Mouse (Mus musculus) heart, embryonic 11.5 days (tissue): ENCODE data around the gene Fzd2. TPM values are rescaled to one million over a fixed set of nuclear protein-coding genes. Genes with fewer than 3 reads are reported as not detected.

Experiments used
- ATAC-seq: fragments of 200-750 bp; cut with Nextera tagmentation; replicated peaks from 2 replicates; pipeline ENCODE4 v1.8.0; 2017; ENCODE audit warnings: moderate library complexity; ENCODE audit not compliant: insufficient number of reproducible peaks, low FRiP score, low TSS enrichment
- H3K27ac ChIP-seq: fragments of 300-500 bp; sonication (generic); 2 replicates; pipeline ENCODE4 v1.5.1; 2014; ENCODE audit warnings: mild to moderate bottlenecking, low read depth, low read length
- H3K27me3 ChIP-seq: fragments of 300-500 bp; sonication (generic); 2 replicates; pipeline ENCODE4 v1.6.1; 2014; ENCODE audit warnings: mild to moderate bottlenecking, low read length, mixed read lengths; ENCODE audit not compliant: control insufficient read depth, insufficient read depth
- H3K36me3 ChIP-seq: fragments of 300-500 bp; sonication (generic); 2 replicates; pipeline ENCODE4 v1.6.1; 2014; ENCODE audit warnings: mild to moderate bottlenecking, low read length, moderate library complexity, mixed read lengths; ENCODE audit not compliant: control insufficient read depth, insufficient read depth
- H3K4me1 ChIP-seq: fragments of 300-500 bp; sonication (generic); 2 replicates; pipeline ENCODE4 v1.6.1; 2014; ENCODE audit warnings: low read length; ENCODE audit not compliant: control insufficient read depth, insufficient read depth
- H3K4me2 ChIP-seq: fragments of 300-500 bp; sonication (generic); 2 replicates; pipeline ENCODE4 v1.6.1; 2014; ENCODE audit warnings: mild to moderate bottlenecking, moderate library complexity
- H3K4me3 ChIP-seq: fragments of 300-500 bp; sonication (generic); 2 replicates; pipeline ENCODE4 v1.5.1; 2014; ENCODE audit warnings: low read depth, low read length
- H3K9ac ChIP-seq: fragments of 300-500 bp; sonication (generic); 2 replicates; pipeline ENCODE4 v1.6.1; 2014; ENCODE audit warnings: mild to moderate bottlenecking, low read depth, low read length, moderate library complexity
- H3K9me3 ChIP-seq: fragments of 300-500 bp; sonication (generic); replicated peaks from 2 replicates; pipeline ENCODE4 v1.6.1; 2016; ENCODE audit warnings: low read length; ENCODE audit not compliant: control insufficient read depth
- WGBS: fragments of 180-500 bp; shearing (Covaris S2); extraction: QIAGEN DNeasy Blood & Tissue Kit; methylation state at CpG from one replicate; pipeline ENCODE4 v1.1.7; 2014; ENCODE audit not compliant: insufficient replicate concordance; 5-methylcytosine and 5-hydroxymethylcytosine counted together
- polyA plus RNA-seq: library from polyadenylated mRNA; unstranded; fragments of >200 nt; fragmentation: Nextera tagmentation; extraction: Ambion mirVana; gene quantifications from 2 replicates; pipeline ENCODE4 v1.2.1, GENCODE M21; 2014

Fzd2 gene
- polyA plus RNA-seq, 1 experiment from 2014 or later: 25.0 TPM

DNA sequence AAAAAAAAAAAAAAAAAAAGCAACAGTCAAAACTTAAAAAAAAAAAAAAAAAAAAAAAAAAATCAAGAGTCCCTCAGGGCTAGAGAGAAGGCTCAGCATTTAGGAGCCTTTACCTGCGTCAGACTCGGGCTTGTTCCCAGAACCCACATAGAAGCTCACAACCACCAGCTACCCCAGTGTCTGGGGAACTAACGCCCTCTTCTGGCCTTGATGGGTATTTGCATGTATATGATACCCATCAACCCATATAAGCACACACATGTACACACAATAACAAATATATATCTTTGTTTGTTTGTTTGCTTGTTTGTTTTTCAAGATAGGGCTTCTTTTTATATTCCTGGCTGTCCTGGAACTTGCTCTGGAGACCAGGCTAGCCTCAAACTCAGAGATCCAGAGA, 16.6 kb upstream of the Fzd2 start:
- Histone ChIP-seq H3K27me3 (no peaks in the 10 kb centered on the region; the same call in 1 of the 2 replicates), H3K4me3 (no peak overlapping the region), H3K9ac (no peak overlapping the region), H3K9me3 (no peaks in the 10 kb centered on the region), H3K27ac (no peak overlapping the region), H3K4me2 (no peak overlapping the region), H3K36me3 (no peaks in the 10 kb centered on the region), H3K4me1 (peaks cover 1% of the 10 kb centered on the region)
- no peak for ATAC-seq
- WGBS: 73% methylated on average over 3 of the region's 3 CpGs

DNA sequence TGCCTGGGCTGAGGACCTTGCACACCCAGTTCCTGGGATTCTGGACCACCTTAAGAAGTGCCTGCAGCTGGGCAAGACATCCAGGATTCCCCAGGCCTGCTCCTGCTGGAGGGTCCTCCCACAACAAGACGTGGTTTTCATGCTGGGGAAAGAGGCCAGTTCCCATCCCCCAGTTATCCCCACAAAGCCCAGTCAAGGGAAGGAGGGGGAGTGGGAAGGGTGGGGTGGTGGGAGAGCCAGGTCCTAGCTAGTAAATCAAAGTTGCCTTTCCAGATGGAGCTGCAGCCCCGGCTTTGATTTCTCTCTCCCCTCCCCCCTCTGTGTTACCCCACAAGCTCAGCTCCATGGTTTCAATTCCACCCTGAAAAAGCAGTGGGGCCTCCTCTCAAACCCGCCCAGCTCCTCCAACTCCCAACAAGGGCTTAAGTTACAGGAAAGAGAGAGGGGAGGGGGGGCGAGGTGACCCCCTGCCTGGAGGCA, 8.8 kb upstream of the Fzd2 start:
- WGBS: 19% methylated on average over 4 of the region's 4 CpGs
- peaks cover 4% of the 10 kb centered on the region for H3K4me1 ChIP-seq
- H3K27ac ChIP-seq: no peak overlapping the region
- ATAC-seq: no peak
- 0 out of 2 replicates have a peak overlapping the region, but pooled peaks have one; percentile 14 for H3K4me2 ChIP-seq
- peak overlapping the region; percentile 39; the same call in 1 of the 2 replicates for H3K9ac ChIP-seq
- H3K4me3 ChIP-seq: no peak overlapping the region
- no peaks in the 10 kb centered on the region for H3K9me3 ChIP-seq
- H3K27me3 ChIP-seq: no peaks in the 10 kb centered on the region
- no peaks in the 10 kb centered on the region; the same call in 1 of the 2 replicates for H3K36me3 ChIP-seq

DNA sequence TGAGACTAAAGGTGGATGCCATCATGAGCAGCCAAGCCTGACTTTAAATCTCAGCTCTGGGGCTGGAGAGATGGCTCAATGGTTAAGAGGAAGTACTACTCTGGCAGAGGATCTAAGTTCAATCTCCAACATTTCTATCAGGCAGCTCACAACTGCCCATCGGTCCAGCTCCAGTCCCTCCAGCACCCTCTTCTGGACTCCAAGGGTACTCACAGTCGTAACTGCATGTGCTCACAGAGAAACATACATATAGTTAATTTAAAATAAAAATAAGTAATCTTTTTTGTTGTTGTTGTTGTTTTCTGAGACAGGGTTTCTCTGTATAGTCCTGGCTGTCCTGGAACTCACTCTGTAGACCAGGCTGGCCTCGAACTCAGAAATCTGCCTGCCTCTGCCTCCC, 4.3 kb upstream of the Fzd2 start:
- Histone ChIP-seq H3K4me3 (no peak overlapping the region), H3K4me2 (no peak overlapping the region), H3K27ac (no peak overlapping the region), H3K9me3 (no peaks in the 10 kb centered on the region), H3K4me1 (peaks cover 8% of the 10 kb centered on the region), H3K36me3 (no peaks in the 10 kb centered on the region; the same call in 1 of the 2 replicates), H3K27me3 (peaks cover 3% of the 10 kb centered on the region; the same call in 1 of the 2 replicates), H3K9ac (no peak overlapping the region)
- 78% methylated on average over 3 of the region's 3 CpGs for WGBS
- ATAC-seq: no peak

DNA sequence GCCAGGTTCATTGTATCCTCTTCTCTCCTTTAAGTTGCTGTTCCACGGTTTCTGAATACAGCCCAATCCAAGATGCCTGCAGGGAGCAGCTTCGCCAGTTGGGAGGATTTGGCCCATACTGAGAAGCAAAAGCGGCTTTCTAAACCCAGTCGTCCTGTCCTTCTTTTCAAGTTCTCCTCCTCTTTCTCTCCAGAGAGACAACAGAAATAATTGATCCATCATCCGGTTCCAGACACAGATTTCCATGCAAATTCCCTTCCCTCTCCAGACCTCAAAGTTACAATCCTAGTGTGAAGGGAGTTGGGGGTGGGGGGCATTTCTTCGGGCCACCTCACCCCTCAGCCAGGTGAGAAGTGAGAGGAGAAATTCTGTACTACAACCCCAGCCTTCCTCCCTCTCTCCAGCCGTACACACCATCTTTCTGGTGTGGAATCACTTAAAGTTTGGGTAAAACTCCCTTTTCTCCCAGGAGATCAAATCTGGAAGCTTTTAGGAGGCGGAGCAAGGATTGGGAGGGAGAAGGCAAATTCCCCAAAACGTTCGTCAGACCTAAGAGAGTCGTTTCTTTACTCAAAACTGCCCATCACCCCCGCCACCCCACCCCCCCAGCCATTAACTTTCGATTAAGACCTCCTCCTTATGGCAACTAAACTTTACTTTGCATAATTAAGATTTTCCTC, 1.2 kb upstream of the Fzd2 start:
- no peak for ATAC-seq
- peak overlapping the region; percentile 81 for H3K9ac ChIP-seq

DNA sequence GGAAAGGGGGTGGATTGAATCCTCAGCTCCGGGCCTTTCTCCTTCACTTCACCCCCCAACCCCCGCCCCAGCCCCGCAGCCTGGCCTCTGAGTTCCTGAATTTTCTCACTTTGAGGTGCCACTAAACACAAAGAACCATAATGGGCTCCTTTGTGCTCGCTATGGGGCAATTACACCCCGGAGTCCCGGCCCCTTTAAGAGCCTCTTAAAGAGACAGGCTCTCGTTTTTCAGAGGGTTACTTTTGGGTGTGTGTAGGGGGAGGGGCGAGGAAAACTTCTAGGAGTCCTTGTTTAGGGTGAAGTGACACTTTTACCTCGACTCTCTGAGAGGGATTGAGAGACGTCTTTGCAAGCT, 723 bp upstream of the Fzd2 start:
- peak overlapping the region; percentile 83 for H3K4me2 ChIP-seq
- H3K4me3 ChIP-seq: peak overlapping the region; percentile 88
- H3K27ac ChIP-seq: peak overlapping the region; percentile 83
- H3K9me3 ChIP-seq: no peaks in the 10 kb centered on the region
- peaks cover 6% of the 10 kb centered on the region; the same call in 1 of the 2 replicates for H3K27me3 ChIP-seq
- H3K4me1 ChIP-seq: peaks cover 10% of the 10 kb centered on the region
- H3K9ac ChIP-seq: peak overlapping the region; percentile 81
- H3K36me3 ChIP-seq: peaks cover 5% of the 10 kb centered on the region; the same call in 1 of the 2 replicates
- under 1% methylated on average over 10 of the region's 10 CpGs for WGBS
- ATAC-seq: peak; percentile 64; the same call in 1 of the 2 replicates

More for the DNA sequence above, 1.2 kb upstream of the Fzd2 start:
- Histone ChIP-seq H3K27me3 (peaks cover 6% of the 10 kb centered on the region; the same call in 1 of the 2 replicates), H3K4me3 (peak overlapping the region; percentile 88), H3K4me2 (peak overlapping the region; percentile 83), H3K4me1 (peaks cover 5% of the 10 kb centered on the region), H3K27ac (peak overlapping the region; percentile 83), H3K36me3 (peaks cover 1% of the 10 kb centered on the region; the same call in 1 of the 2 replicates), H3K9me3 (no peaks in the 10 kb centered on the region)
- WGBS: 4% methylated on average over 13 of the region's 13 CpGs

DNA sequence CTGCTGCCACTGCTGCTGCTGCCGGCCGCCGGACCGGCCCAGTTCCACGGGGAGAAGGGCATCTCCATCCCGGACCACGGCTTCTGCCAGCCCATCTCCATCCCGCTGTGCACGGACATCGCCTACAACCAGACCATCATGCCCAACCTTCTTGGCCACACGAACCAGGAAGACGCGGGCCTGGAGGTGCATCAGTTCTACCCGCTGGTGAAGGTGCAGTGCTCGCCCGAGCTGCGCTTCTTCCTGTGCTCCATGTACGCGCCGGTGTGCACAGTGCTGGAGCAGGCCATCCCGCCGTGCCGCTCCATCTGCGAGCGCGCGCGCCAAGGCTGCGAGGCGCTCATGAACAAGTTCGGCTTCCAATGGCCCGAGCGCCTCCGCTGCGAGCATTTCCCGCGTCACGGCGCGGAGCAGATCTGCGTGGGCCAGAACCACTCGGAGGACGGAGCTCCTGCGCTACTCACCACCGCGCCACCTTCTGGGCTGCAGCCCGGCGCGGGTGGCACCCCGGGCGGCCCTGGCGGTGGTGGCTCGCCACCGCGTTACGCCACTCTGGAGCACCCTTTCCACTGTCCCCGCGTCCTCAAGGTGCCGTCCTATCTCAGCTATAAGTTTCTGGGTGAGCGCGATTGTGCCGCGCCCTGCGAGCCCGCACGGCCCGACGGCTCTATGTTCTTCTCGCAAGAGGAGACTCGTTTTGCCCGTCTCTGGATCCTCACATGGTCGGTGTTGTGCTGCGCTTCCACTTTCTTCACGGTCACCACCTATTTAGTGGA, 769 bp downstream of the Fzd2 start:
- ATAC-seq: peak; percentile 20; the same call in 1 of the 2 replicates
- 1% methylated on average over 68 of the region's 74 CpGs for WGBS

DNA sequence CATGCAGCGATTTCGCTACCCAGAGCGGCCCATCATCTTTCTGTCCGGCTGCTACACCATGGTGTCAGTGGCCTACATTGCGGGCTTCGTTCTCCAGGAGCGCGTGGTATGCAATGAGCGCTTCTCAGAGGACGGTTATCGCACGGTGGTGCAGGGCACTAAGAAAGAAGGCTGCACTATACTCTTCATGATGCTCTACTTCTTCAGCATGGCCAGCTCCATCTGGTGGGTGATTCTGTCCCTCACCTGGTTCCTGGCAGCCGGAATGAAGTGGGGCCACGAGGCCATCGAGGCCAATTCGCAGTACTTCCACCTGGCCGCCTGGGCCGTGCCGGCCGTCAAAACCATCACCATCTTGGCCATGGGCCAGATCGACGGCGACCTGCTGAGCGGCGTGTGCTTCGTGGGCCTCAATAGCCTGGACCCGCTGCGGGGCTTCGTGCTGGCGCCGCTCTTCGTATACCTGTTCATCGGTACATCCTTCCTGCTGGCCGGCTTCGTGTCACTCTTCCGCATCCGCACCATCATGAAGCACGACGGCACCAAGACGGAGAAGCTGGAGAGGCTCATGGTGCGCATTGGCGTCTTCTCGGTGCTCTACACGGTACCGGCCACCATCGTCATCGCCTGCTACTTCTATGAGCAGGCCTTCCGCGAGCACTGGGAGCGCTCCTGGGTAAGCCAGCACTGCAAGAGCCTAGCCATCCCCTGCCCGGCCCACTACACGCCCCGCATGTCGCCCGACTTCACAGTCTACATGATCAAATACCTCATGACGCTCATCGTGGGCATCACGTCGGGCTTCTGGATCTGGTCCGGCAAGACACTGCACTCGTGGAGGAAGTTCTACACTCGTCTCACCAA, 1.6 kb downstream of the Fzd2 start:
- Histone ChIP-seq H3K36me3 (peaks cover 7% of the 10 kb centered on the region; the same call in 1 of the 2 replicates), H3K4me1 (peaks cover 25% of the 10 kb centered on the region), H3K4me3 (peak overlapping the region; percentile 88), H3K9ac (peak overlapping the region; percentile 95), H3K27me3 (peaks cover 6% of the 10 kb centered on the region; the same call in 1 of the 2 replicates), H3K9me3 (no peaks in the 10 kb centered on the region), H3K4me2 (peak overlapping the region; percentile 83), H3K27ac (peak overlapping the region; percentile 98)
- ATAC-seq: no peak
- 1% methylated on average over 62 of the region's 62 CpGs for WGBS

More for the DNA sequence above, 769 bp downstream of the Fzd2 start:
- Histone ChIP-seq H3K4me1 (peaks cover 17% of the 10 kb centered on the region), H3K9me3 (no peaks in the 10 kb centered on the region), H3K4me2 (peak overlapping the region; percentile 83), H3K36me3 (peaks cover 7% of the 10 kb centered on the region; the same call in 1 of the 2 replicates), H3K27ac (peak overlapping the region; percentile 98), H3K4me3 (peak overlapping the region; percentile 88), H3K27me3 (peaks cover 6% of the 10 kb centered on the region; the same call in 1 of the 2 replicates), H3K9ac (peak overlapping the region; percentile 95)

DNA sequence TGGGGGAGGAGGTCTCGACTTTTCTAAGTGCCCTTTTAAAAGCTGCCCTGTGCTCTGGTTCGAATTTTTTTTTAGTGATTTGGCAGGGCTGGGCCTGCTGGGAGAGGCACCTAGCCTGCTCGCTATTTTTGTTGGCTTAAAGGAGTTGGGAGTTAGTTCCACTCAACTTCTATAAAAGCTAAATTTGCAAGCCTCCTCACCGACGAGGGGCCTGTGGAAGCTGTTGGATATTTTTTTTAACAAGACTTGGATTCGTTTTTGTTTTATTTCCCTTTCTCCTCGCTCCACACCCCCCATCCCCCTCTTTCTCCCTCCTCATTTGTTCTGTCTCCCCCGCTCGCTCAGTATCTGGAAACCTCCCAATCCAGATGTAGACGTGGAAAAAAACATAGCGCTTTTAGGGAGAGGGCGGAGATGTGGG, 2.6 kb downstream of the Fzd2 start:
- peaks cover 33% of the 10 kb centered on the region for H3K4me1 ChIP-seq
- H3K27ac ChIP-seq: peak overlapping the region; percentile 98
- peaks cover 7% of the 10 kb centered on the region; the same call in 1 of the 2 replicates for H3K36me3 ChIP-seq
- H3K9ac ChIP-seq: peak overlapping the region; percentile 95
- H3K27me3 ChIP-seq: peaks cover 6% of the 10 kb centered on the region; the same call in 1 of the 2 replicates
- peak overlapping the region; percentile 83 for H3K4me2 ChIP-seq
- peak overlapping the region; percentile 88 for H3K4me3 ChIP-seq
- H3K9me3 ChIP-seq: no peaks in the 10 kb centered on the region
- no peak for ATAC-seq
- 1% methylated on average over 12 of the region's 12 CpGs for WGBS
